Mouse (Mus musculus): ENCODE results near the gene Slu7.

GRCm38 (mm10) chr11:43411413-43411812 lies 22.1 kb upstream of the Slu7 start:
- TF ChIP-seq GATA1 (IDR thresholded peaks at IDR 0.05; ENCODE audit: borderline replicate concordance, low read length), result no peak
- TF ChIP-seq FLI1 (IDR thresholded peaks at IDR 0.05; ENCODE audit: low read length), result no peak

All from megakaryocyte, embryonic 14.5 days (primary cell).